Mouse (Mus musculus): ENCODE measurements around the gene Sebox. TPM values are rescaled to one million over a fixed set of nuclear protein-coding genes. Genes with fewer than 3 reads are reported as not detected.

The Sebox gene
- polyA plus RNA-seq, 1 experiment from 2014 or later = 0.11 TPM

- H3K9ac ChIP-seq (ENCODE audit: low read depth, low read length) = no peak overlapping the region
- no peak overlapping the region for H3K4me2 ChIP-seq (ENCODE audit: low read length)
- H3K27me3 ChIP-seq (replicated peaks; ENCODE audit: control insufficient read depth, insufficient read depth, low read length) = no peaks in the 10 kb centered on the region
- H3K36me3 ChIP-seq (ENCODE audit: control insufficient read depth, insufficient read depth, low read length) = peaks cover 17% of the 10 kb centered on the region
- H3K27ac ChIP-seq (ENCODE audit: low read depth, low read length) = no peak overlapping the region
- H3K4me1 ChIP-seq (ENCODE audit: control insufficient read depth, insufficient read depth, low read depth, low read length) = peaks cover 11% of the 10 kb centered on the region
- H3K9me3 ChIP-seq (ENCODE audit: control insufficient read depth, low read length) = no peaks in the 10 kb centered on the region
- whole genome bisulfite sequencing = 92% methylated on average over 3 of the region's 3 CpGs
- no peak overlapping the region for H3K4me3 ChIP-seq (ENCODE audit: low read length)
- ATAC-seq = no peak
Observed at GRCm38 (mm10) chr11:78540358-78540757, 37.1 kb downstream of the Sebox start.

GRCm38 (mm10) chr11:78544449-78545111 lies 41.3 kb downstream of the Sebox start:
- H3K4me3 ChIP-seq (ENCODE audit: low read length) = no peak overlapping the region
- ATAC-seq = no peak
- no peaks in the 10 kb centered on the region for H3K27me3 ChIP-seq (replicated peaks; ENCODE audit: control insufficient read depth, insufficient read depth, low read length)
- no peak overlapping the region for H3K4me2 ChIP-seq (ENCODE audit: low read length)
- H3K9me3 ChIP-seq (ENCODE audit: control insufficient read depth, low read length) = no peaks in the 10 kb centered on the region
- H3K4me1 ChIP-seq (ENCODE audit: control insufficient read depth, insufficient read depth, low read depth, low read length) = peaks cover 9% of the 10 kb centered on the region
- H3K9ac ChIP-seq (ENCODE audit: low read depth, low read length) = no peak overlapping the region
- H3K27ac ChIP-seq (ENCODE audit: low read depth, low read length) = no peak overlapping the region
- H3K36me3 ChIP-seq (ENCODE audit: control insufficient read depth, insufficient read depth, low read length) = peaks cover 17% of the 10 kb centered on the region
- 96% methylated on average over 7 of the region's 7 CpGs for WGBS

GRCm38 (mm10) chr11:78545181-78545580 lies 41.9 kb downstream of the Sebox start:
- H3K9me3 ChIP-seq (ENCODE audit: control insufficient read depth, low read length) = no peaks in the 10 kb centered on the region
- no peak overlapping the region for H3K9ac ChIP-seq (ENCODE audit: low read depth, low read length)
- WGBS = 80% methylated on average over 8 of the region's 8 CpGs
- H3K27me3 ChIP-seq (replicated peaks; ENCODE audit: control insufficient read depth, insufficient read depth, low read length) = no peaks in the 10 kb centered on the region
- H3K27ac ChIP-seq (ENCODE audit: low read depth, low read length) = no peak overlapping the region
- no peak overlapping the region for H3K4me3 ChIP-seq (ENCODE audit: low read length)
- peaks cover 11% of the 10 kb centered on the region for H3K4me1 ChIP-seq (ENCODE audit: control insufficient read depth, insufficient read depth, low read depth, low read length)
- H3K4me2 ChIP-seq (ENCODE audit: low read length) = no peak overlapping the region
- no peak for ATAC-seq
- peaks cover 17% of the 10 kb centered on the region for H3K36me3 ChIP-seq (ENCODE audit: control insufficient read depth, insufficient read depth, low read length)

- 96% methylated on average over 2 of the region's 2 CpGs for WGBS
- no peak overlapping the region for H3K27ac ChIP-seq (ENCODE audit: low read depth, low read length)
- peaks cover 5% of the 10 kb centered on the region for H3K36me3 ChIP-seq (ENCODE audit: control insufficient read depth, insufficient read depth, low read length)
- no peak overlapping the region for H3K4me3 ChIP-seq (ENCODE audit: low read length)
- no peak overlapping the region for H3K4me2 ChIP-seq (ENCODE audit: low read length)
- no peaks in the 10 kb centered on the region for H3K27me3 ChIP-seq (replicated peaks; ENCODE audit: control insufficient read depth, insufficient read depth, low read length)
- ATAC-seq = no peak
- no peaks in the 10 kb centered on the region for H3K9me3 ChIP-seq (ENCODE audit: control insufficient read depth, low read length)
- no peak overlapping the region for H3K9ac ChIP-seq (ENCODE audit: low read depth, low read length)
- peaks cover 13% of the 10 kb centered on the region for H3K4me1 ChIP-seq (ENCODE audit: control insufficient read depth, insufficient read depth, low read depth, low read length)
Observed at GRCm38 (mm10) chr11:78547718-78548460, 44.6 kb downstream of the Sebox start.

- no peaks in the 10 kb centered on the region for H3K9me3 ChIP-seq (ENCODE audit: control insufficient read depth, low read length)
- 17% methylated on average over 5 of the region's 5 CpGs for WGBS
- no peaks in the 10 kb centered on the region for H3K36me3 ChIP-seq (ENCODE audit: control insufficient read depth, insufficient read depth, low read length)
- H3K9ac ChIP-seq (ENCODE audit: low read depth, low read length) = peak overlapping the region; percentile 70; the same call in 1 of the 2 replicates
- no peaks in the 10 kb centered on the region for H3K27me3 ChIP-seq (replicated peaks; ENCODE audit: control insufficient read depth, insufficient read depth, low read length)
- H3K27ac ChIP-seq (ENCODE audit: low read depth, low read length) = no peak overlapping the region
- peak overlapping the region; percentile 69 for H3K4me3 ChIP-seq (ENCODE audit: low read length)
- H3K4me1 ChIP-seq (ENCODE audit: control insufficient read depth, insufficient read depth, low read depth, low read length) = peaks cover 13% of the 10 kb centered on the region
- no peak for ATAC-seq
- peak overlapping the region; percentile 76 for H3K4me2 ChIP-seq (ENCODE audit: low read length)
Observed at GRCm38 (mm10) chr11:78549491-78549987, 46.3 kb downstream of the Sebox start.

GRCm38 (mm10) chr11:78550168-78551058 lies 47.2 kb downstream of the Sebox start, which contains the start of gene Tmem97:
Gene Tmem97, minus strand, starts transcription at chr11:78550777.
- Histone ChIP-seq H3K4me3 (ENCODE audit: low read length) (peak within 1 kb of the TSS; percentile 69), H3K4me1 (ENCODE audit: control insufficient read depth, insufficient read depth, low read depth, low read length) (peaks cover 13% of the 10 kb centered on the region), H3K27me3 (replicated peaks; ENCODE audit: control insufficient read depth, insufficient read depth, low read length) (no peaks in the 10 kb centered on the region), H3K9ac (ENCODE audit: low read depth, low read length) (peak within 1 kb of the TSS; percentile 72), H3K9me3 (ENCODE audit: control insufficient read depth, low read length) (no peaks in the 10 kb centered on the region), H3K36me3 (ENCODE audit: control insufficient read depth, insufficient read depth, low read length) (no peaks in the 10 kb centered on the region), H3K4me2 (ENCODE audit: low read length) (peak within 1 kb of the TSS; percentile 76), H3K27ac (ENCODE audit: low read depth, low read length) (peak within 1 kb of the TSS; percentile 88)
- peak; percentile 100 for ATAC-seq
- WGBS = under 1% methylated on average over 60 of the region's 60 CpGs

GRCm38 (mm10) chr11:78551059-78551398 lies 47.8 kb downstream of the Sebox start:
- no peaks in the 10 kb centered on the region for H3K9me3 ChIP-seq (ENCODE audit: control insufficient read depth, low read length)
- peak overlapping the region; percentile 76 for H3K4me2 ChIP-seq (ENCODE audit: low read length)
- no peaks in the 10 kb centered on the region for H3K36me3 ChIP-seq (ENCODE audit: control insufficient read depth, insufficient read depth, low read length)
- H3K4me3 ChIP-seq (ENCODE audit: low read length) = peak overlapping the region; percentile 69
- peak; percentile 37 for ATAC-seq
- H3K27ac ChIP-seq (ENCODE audit: low read depth, low read length) = peak overlapping the region; percentile 88
- H3K9ac ChIP-seq (ENCODE audit: low read depth, low read length) = peak overlapping the region; percentile 72
- H3K4me1 ChIP-seq (ENCODE audit: control insufficient read depth, insufficient read depth, low read depth, low read length) = peaks cover 13% of the 10 kb centered on the region
- WGBS = 36% methylated on average over 6 of the region's 6 CpGs
- H3K27me3 ChIP-seq (replicated peaks; ENCODE audit: control insufficient read depth, insufficient read depth, low read length) = no peaks in the 10 kb centered on the region

Data from hindbrain, embryonic 16.5 days (tissue).